Mouse (Mus musculus) heart, embryonic 16.5 days (tissue): ENCODE data around the gene Gemin4. TPM values are rescaled to one million over a fixed set of nuclear protein-coding genes. Genes with fewer than 3 reads are reported as not detected.

Experiments
- ATAC-seq: fragments of 200-750 bp; cut with Nextera tagmentation; replicated peaks from 2 replicates; pipeline ENCODE4 v1.8.0; 2017; ENCODE audit warnings: moderate number of reproducible peaks; ENCODE audit not compliant: insufficient read depth, low FRiP score; ENCODE audit errors: extremely low read depth
- H3K27ac ChIP-seq: fragments of 300-500 bp; sonication (generic); 2 replicates; pipeline ENCODE4 v1.5.1; 2014; ENCODE audit warnings: mild to moderate bottlenecking, low read length, control low read depth, moderate library complexity
- H3K27me3 ChIP-seq: fragments of 300-500 bp; sonication (generic); 2 replicates; pipeline ENCODE4 v1.6.1; 2014; ENCODE audit warnings: low read length, mixed read lengths; ENCODE audit not compliant: control insufficient read depth, insufficient read depth
- H3K36me3 ChIP-seq: fragments of 300-500 bp; sonication (generic); 2 replicates; pipeline ENCODE4 v1.6.1; 2014; ENCODE audit not compliant: control insufficient read depth, insufficient read depth
- H3K4me1 ChIP-seq: fragments of 300-500 bp; sonication (generic); 2 replicates; pipeline ENCODE4 v1.6.1; 2014; ENCODE audit warnings: low read length, mixed read lengths; ENCODE audit not compliant: control insufficient read depth, insufficient read depth
- H3K4me2 ChIP-seq: fragments of 300-500 bp; sonication (generic); 2 replicates; pipeline ENCODE4 v1.6.1; 2014; ENCODE audit warnings: low read depth, mild to moderate bottlenecking, control low read depth, low read length
- H3K4me3 ChIP-seq: fragments of 300-500 bp; sonication (generic); 2 replicates; pipeline ENCODE4 v1.5.1; 2014; ENCODE audit warnings: mild to moderate bottlenecking, control low read depth, low read length
- H3K9ac ChIP-seq: fragments of 300-500 bp; sonication (generic); 2 replicates; pipeline ENCODE4 v1.6.1; 2014; ENCODE audit warnings: low read length, control low read depth
- H3K9me3 ChIP-seq: fragments of 300-500 bp; sonication (generic); replicated peaks from 2 replicates; pipeline ENCODE4 v1.6.1; 2016; ENCODE audit warnings: low read length; ENCODE audit not compliant: control insufficient read depth
- WGBS: fragments of 180-500 bp; shearing (Covaris S2); extraction: QIAGEN DNeasy Blood & Tissue Kit; methylation state at CpG from one replicate; pipeline ENCODE4 v1.1.7; 2014; 5-methylcytosine and 5-hydroxymethylcytosine counted together
- polyA plus RNA-seq: library from polyadenylated mRNA; unstranded; fragments of >200 nt; fragmentation: Nextera tagmentation; extraction: Ambion mirVana; gene quantifications from 2 replicates; pipeline ENCODE4 v1.2.1, GENCODE M21; 2015

Gene Gemin4
- polyA plus RNA-seq, 1 experiment from 2014 or later: 21.7 TPM

GRCm38 (mm10) chr11:76253145-76253917 lies 35.9 kb upstream of the Gemin4 start:
- H3K4me1 ChIP-seq: no peaks in the 10 kb centered on the region
- H3K4me2 ChIP-seq: no peak overlapping the region
- no peaks in the 10 kb centered on the region for H3K27me3 ChIP-seq
- H3K27ac ChIP-seq: no peak overlapping the region
- H3K36me3 ChIP-seq: peaks cover 16% of the 10 kb centered on the region
- WGBS: 46% methylated on average over 5 of the region's 5 CpGs
- no peak overlapping the region for H3K4me3 ChIP-seq
- peak; percentile 72 for ATAC-seq
- H3K9ac ChIP-seq: no peak overlapping the region
- no peaks in the 10 kb centered on the region for H3K9me3 ChIP-seq

- H3K27ac ChIP-seq: no peak overlapping the region
- no peaks in the 10 kb centered on the region for H3K4me1 ChIP-seq
- H3K9me3 ChIP-seq: no peaks in the 10 kb centered on the region
- H3K4me3 ChIP-seq: no peak overlapping the region
- no peaks in the 10 kb centered on the region for H3K27me3 ChIP-seq
- H3K4me2 ChIP-seq: no peak overlapping the region
- peaks cover 16% of the 10 kb centered on the region for H3K36me3 ChIP-seq
- ATAC-seq: no peak
- WGBS: 55% methylated on average over 3 of the region's 3 CpGs
- no peak overlapping the region for H3K9ac ChIP-seq
Observed at GRCm38 (mm10) chr11:76252036-76252435, 34.6 kb upstream of the Gemin4 start.

GRCm38 (mm10) chr11:76247239-76247638 lies 29.8 kb upstream of the Gemin4 start:
- peaks cover 19% of the 10 kb centered on the region for H3K36me3 ChIP-seq
- no peaks in the 10 kb centered on the region for H3K27me3 ChIP-seq
- H3K9me3 ChIP-seq: no peaks in the 10 kb centered on the region
- H3K4me2 ChIP-seq: no peak overlapping the region
- H3K4me3 ChIP-seq: no peak overlapping the region
- ATAC-seq: no peak
- 39% methylated on average over 2 of the region's 2 CpGs for WGBS
- H3K4me1 ChIP-seq: peaks cover 14% of the 10 kb centered on the region
- H3K27ac ChIP-seq: no peak overlapping the region
- no peak overlapping the region for H3K9ac ChIP-seq

GRCm38 (mm10) chr11:76246439-76246838 lies 29.0 kb upstream of the Gemin4 start:
- Histone ChIP-seq H3K36me3 (peaks cover 19% of the 10 kb centered on the region), H3K4me2 (no peak overlapping the region), H3K9ac (no peak overlapping the region), H3K4me1 (peaks cover 14% of the 10 kb centered on the region), H3K27me3 (no peaks in the 10 kb centered on the region), H3K27ac (no peak overlapping the region), H3K4me3 (no peak overlapping the region), H3K9me3 (no peaks in the 10 kb centered on the region)
- no peak for ATAC-seq

GRCm38 (mm10) chr11:76243811-76244546 lies 26.5 kb upstream of the Gemin4 start:
- Histone ChIP-seq H3K4me3 (peak overlapping the region; percentile 88), H3K9me3 (no peaks in the 10 kb centered on the region), H3K9ac (peak overlapping the region; percentile 88), H3K27ac (peak overlapping the region; percentile 66), H3K4me2 (peak overlapping the region; percentile 85), H3K36me3 (peaks cover 13% of the 10 kb centered on the region), H3K27me3 (no peaks in the 10 kb centered on the region), H3K4me1 (peaks cover 14% of the 10 kb centered on the region)
- peak; percentile 42; the same call in 1 of the 2 replicates for ATAC-seq
- WGBS: 1% methylated on average over 34 of the region's 34 CpGs

GRCm38 (mm10) chr11:76242901-76243810 lies 25.7 kb upstream of the Gemin4 start, which contains the start of the genes Mrm3 and Glod4:
Mrm3 (plus strand) TSS chr11:76243715.
Glod4 (minus strand) TSS chr11:76243725.
- no peaks in the 10 kb centered on the region for H3K9me3 ChIP-seq
- peak within 1 kb of the TSS; percentile 77 for H3K27ac ChIP-seq
- peaks cover 14% of the 10 kb centered on the region for H3K4me1 ChIP-seq
- H3K9ac ChIP-seq: peak within 1 kb of the TSS; percentile 88
- peak; percentile 83 for ATAC-seq
- H3K4me2 ChIP-seq: peak within 1 kb of the TSS; percentile 85
- H3K36me3 ChIP-seq: peaks cover 7% of the 10 kb centered on the region; the same call in 1 of the 2 replicates
- under 1% methylated on average over 61 of the region's 61 CpGs for WGBS
- peak within 1 kb of the TSS; percentile 88 for H3K4me3 ChIP-seq
- H3K27me3 ChIP-seq: no peaks in the 10 kb centered on the region

- no peak overlapping the region for H3K27ac ChIP-seq
- H3K4me1 ChIP-seq: peaks cover 11% of the 10 kb centered on the region
- H3K27me3 ChIP-seq: no peaks in the 10 kb centered on the region
- WGBS: 96% methylated on average over 2 of the region's 2 CpGs
- no peak overlapping the region for H3K9ac ChIP-seq
- ATAC-seq: no peak
- H3K36me3 ChIP-seq: peaks cover 8% of the 10 kb centered on the region
- H3K4me2 ChIP-seq: no peak overlapping the region
- H3K9me3 ChIP-seq: no peaks in the 10 kb centered on the region
- H3K4me3 ChIP-seq: no peak overlapping the region
Observed at GRCm38 (mm10) chr11:76239750-76240149, 22.3 kb upstream of the Gemin4 start.

GRCm38 (mm10) chr11:76236136-76236535 lies 18.7 kb upstream of the Gemin4 start:
- H3K9me3 ChIP-seq: no peaks in the 10 kb centered on the region
- no peak overlapping the region for H3K27ac ChIP-seq
- 90% methylated on average over 3 of the region's 3 CpGs for WGBS
- no peak for ATAC-seq
- no peak overlapping the region for H3K9ac ChIP-seq
- no peaks in the 10 kb centered on the region for H3K4me1 ChIP-seq
- H3K36me3 ChIP-seq: peaks cover 29% of the 10 kb centered on the region
- no peak overlapping the region for H3K4me2 ChIP-seq
- H3K27me3 ChIP-seq: no peaks in the 10 kb centered on the region
- no peak overlapping the region for H3K4me3 ChIP-seq
